Mouse (Mus musculus) erythroblast, embryonic 14.5 days (primary cell): ENCODE data around the gene Muc4.

Source experiments
- GATA1 ChIP-seq: IDR thresholded peaks from 2 replicates; pipeline ENCODE4 v1.6.1; 2012; ENCODE audit warnings: low read length, inconsistent platforms, mixed read lengths
- TAL1 ChIP-seq: IDR thresholded peaks from 3 replicates; pipeline ENCODE4 v1.6.1; 2012; ENCODE audit warnings: low read length, inconsistent platforms, mixed read lengths

DNA sequence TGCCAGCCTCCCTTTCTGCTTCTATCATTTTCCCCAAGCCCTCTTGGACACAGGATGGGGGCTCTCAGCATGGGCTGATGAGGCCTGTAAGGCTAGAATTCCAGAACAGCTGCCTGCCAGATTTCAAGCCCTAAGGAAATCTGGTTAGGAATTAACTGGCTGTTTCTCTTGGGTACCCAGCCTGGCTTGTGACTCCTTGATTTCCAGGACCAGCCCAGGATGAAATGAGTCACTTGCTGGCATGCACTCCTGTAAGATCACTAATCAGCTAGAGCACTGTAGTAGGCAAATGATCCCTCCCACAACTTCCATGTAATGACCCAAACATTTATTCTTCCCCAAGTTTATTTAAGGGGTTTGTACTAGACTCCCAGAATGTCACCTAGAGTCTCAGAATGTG lies 7.4 kb upstream of the Muc4 start:
- TF ChIP-seq GATA1 (no peak), TAL1 (no peak)
